Mouse (Mus musculus) embryonic facial prominence, embryonic 14.5 days (tissue): ENCODE results near the gene Ccdc51. TPM values are rescaled to one million over a fixed set of nuclear protein-coding genes. Genes with fewer than 3 reads are reported as not detected.
A peak's percentile ranks its signal among the peaks of the same experiment; 100 is the strongest.

Experiments
- ATAC-seq: fragments of 200-750 bp; cut with Nextera tagmentation; 2 replicates; pipeline ENCODE4 v1.8.0; 2017; ENCODE audit warnings: low read depth, moderate number of reproducible peaks, moderate TSS enrichment
- DNase-seq: peaks from one replicate; pipeline ENCODE4 v3.0.0-alpha.2; 2015; ENCODE audit warnings: low spot score
- H3K27ac ChIP-seq: fragments of 300-500 bp; sonication (generic); replicated peaks from 2 replicates; pipeline ENCODE4 v1.5.1; 2014; ENCODE audit warnings: low read depth, mild to moderate bottlenecking, low read length, moderate library complexity
- H3K27me3 ChIP-seq: fragments of 300-500 bp; sonication (generic); replicated peaks from 2 replicates; pipeline ENCODE4 v1.6.1; 2014; ENCODE audit warnings: low read length; ENCODE audit not compliant: control insufficient read depth, insufficient read depth
- H3K36me3 ChIP-seq: fragments of 300-500 bp; sonication (generic); 2 replicates; pipeline ENCODE4 v1.6.1; 2014; ENCODE audit warnings: low read length, mixed read lengths; ENCODE audit not compliant: control insufficient read depth, insufficient read depth
- H3K4me1 ChIP-seq: fragments of 300-500 bp; sonication (generic); 2 replicates; pipeline ENCODE4 v1.6.1; 2014; ENCODE audit warnings: antibody characterized with exemption, low read length; ENCODE audit not compliant: control insufficient read depth, insufficient read depth
- H3K4me2 ChIP-seq: fragments of 300-500 bp; sonication (generic); 2 replicates; pipeline ENCODE4 v1.6.1; 2014; ENCODE audit warnings: low read depth, mild to moderate bottlenecking, low read length, moderate library complexity, mixed read lengths
- H3K4me3 ChIP-seq: fragments of 300-500 bp; sonication (generic); 2 replicates; pipeline ENCODE4 v1.5.1; 2014; ENCODE audit warnings: low read depth, mild to moderate bottlenecking, low read length
- H3K9ac ChIP-seq: fragments of 300-500 bp; sonication (generic); 2 replicates; pipeline ENCODE4 v1.6.1; 2014; ENCODE audit warnings: low read depth, mild to moderate bottlenecking, low read length, moderate library complexity, mixed read lengths
- H3K9me3 ChIP-seq: fragments of 300-500 bp; sonication (generic); 2 replicates; pipeline ENCODE4 v1.6.1; 2016; ENCODE audit warnings: low read length; ENCODE audit not compliant: control insufficient read depth
- WGBS: fragments of 180-500 bp; shearing (Covaris S2); extraction: QIAGEN DNeasy Blood & Tissue Kit; methylation state at CpG from one replicate; pipeline ENCODE4 v1.1.7; 2014; 5-methylcytosine and 5-hydroxymethylcytosine counted together
- polyA plus RNA-seq: library from polyadenylated mRNA; unstranded; fragments of >200 nt; fragmentation: Nextera tagmentation; extraction: Ambion mirVana; gene quantifications from 2 replicates; pipeline ENCODE4 v1.2.1, GENCODE M21; 2014

Ccdc51 gene
- polyA plus RNA-seq, 1 experiment from 2014 or later, result 11.4 TPM

DNA sequence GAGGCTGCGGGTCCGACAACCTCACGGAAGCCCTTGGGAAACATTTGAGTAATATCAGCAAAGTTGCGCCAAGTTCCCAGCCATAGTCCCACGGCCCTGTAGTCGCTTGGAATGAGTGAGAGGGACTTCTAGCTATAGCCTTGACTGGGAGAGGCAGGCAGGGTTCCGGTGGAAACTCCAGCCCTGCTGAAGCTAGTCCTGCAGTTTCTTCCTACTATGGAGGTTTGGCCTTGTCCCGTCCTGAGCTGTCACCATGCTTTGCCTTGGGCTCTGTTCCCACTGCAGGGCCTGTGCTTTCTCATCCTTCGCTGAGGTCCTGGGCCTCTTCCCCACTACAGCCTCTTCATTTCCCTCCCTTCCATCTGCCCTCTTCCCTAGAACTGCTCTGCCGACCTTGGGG, 33.9 kb downstream of the Ccdc51 start:
- no peak for DNase-seq
- ATAC-seq, result no peak
- H3K9ac ChIP-seq, result no peak overlapping the region
- H3K4me2 ChIP-seq, result no peak overlapping the region
- WGBS, result 90% methylated on average over 10 of the region's 10 CpGs
- no peak overlapping the region for H3K4me3 ChIP-seq
- H3K27ac ChIP-seq, result no peak overlapping the region
- H3K27me3 ChIP-seq, result no peaks in the 10 kb centered on the region
- H3K36me3 ChIP-seq, result peaks cover 78% of the 10 kb centered on the region
- no peaks in the 10 kb centered on the region for H3K9me3 ChIP-seq
- H3K4me1 ChIP-seq, result no peaks in the 10 kb centered on the region

DNA sequence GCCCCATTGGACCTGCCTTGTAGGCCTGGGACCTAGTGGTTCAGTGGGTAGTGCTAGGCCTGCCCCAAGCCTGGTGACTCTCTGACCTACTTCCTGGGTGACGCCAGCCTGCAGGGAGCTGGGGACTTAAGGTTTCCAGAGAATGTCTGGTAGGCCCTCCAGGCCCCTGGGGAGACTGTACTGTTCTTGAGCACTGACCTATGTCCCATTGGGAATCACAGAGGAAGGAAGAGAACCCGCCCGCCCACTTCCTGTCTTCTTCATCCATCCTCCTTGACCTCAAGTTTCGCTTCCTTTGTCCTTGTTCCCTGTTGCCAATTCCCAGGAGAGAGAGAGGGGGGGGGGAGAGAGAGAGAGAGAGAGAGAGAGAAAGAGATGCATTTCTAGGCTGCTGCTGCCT, 35.8 kb downstream of the Ccdc51 start:
- Histone ChIP-seq H3K4me2 (no peak overlapping the region), H3K27ac (no peak overlapping the region), H3K4me3 (no peak overlapping the region), H3K4me1 (no peaks in the 10 kb centered on the region), H3K36me3 (peaks cover 59% of the 10 kb centered on the region), H3K9me3 (no peaks in the 10 kb centered on the region), H3K27me3 (no peaks in the 10 kb centered on the region), H3K9ac (no peak overlapping the region)
- no peak for ATAC-seq
- no peak for DNase-seq
- WGBS, result 83% methylated on average over 4 of the region's 4 CpGs

DNA sequence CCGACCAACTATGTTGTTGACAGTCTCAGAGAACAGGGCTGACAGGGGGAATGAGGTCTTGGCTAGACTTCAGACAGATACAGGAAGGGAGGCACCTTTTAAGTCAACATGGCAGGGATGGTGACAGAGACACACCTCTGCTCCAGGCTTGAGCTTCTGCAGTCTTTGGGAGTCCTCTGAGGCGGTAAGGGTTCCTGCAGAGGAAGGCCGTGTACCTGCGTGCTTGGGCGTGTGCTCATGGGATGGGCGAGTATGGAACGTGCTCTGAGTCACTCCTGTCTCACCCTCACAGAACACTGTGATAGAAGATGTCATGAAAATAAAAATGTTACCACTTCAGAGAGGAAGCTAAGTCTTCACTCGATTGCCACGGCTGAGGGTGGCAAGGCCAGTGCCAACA, 37.3 kb downstream of the Ccdc51 start:
- Histone ChIP-seq H3K9ac (no peak overlapping the region), H3K4me3 (no peak overlapping the region), H3K36me3 (peaks cover 45% of the 10 kb centered on the region), H3K27ac (no peak overlapping the region), H3K4me1 (no peaks in the 10 kb centered on the region), H3K9me3 (no peaks in the 10 kb centered on the region), H3K4me2 (no peak overlapping the region), H3K27me3 (no peaks in the 10 kb centered on the region)
- ATAC-seq (peak; percentile 24; the same call in 1 of the 2 replicates), DNase-seq (peak; percentile 65)
- 86% methylated on average over 9 of the region's 9 CpGs for WGBS

DNA sequence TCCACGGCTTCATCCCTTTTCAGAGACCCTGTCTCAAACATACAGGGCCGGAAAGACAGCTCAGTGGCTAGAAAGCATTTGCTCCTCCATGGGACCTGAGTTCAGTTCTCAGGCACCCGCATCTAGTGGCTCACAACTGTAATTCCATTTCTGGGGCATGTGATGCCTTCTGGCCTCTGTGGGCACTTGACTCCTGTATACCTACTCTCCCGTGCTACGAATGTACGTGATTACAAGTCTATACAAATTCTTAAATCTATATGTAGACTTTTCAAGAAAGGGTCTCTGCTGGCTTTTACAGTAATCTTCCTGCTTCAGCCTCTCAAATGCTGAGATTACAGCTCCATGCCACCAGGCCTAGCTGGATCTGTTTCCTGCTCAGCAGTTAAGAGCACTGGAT, 38.7 kb downstream of the Ccdc51 start:
- 93% methylated on average over 6 of the region's 6 CpGs for WGBS

GRCm38 (mm10) chr9:109122553-109123085, 40.3 kb downstream of the Ccdc51 start:
- Histone ChIP-seq H3K4me2 (no peak overlapping the region), H3K9me3 (no peaks in the 10 kb centered on the region), H3K4me1 (no peaks in the 10 kb centered on the region), H3K27ac (no peak overlapping the region), H3K36me3 (peaks cover 14% of the 10 kb centered on the region), H3K27me3 (no peaks in the 10 kb centered on the region), H3K4me3 (no peak overlapping the region), H3K9ac (no peak overlapping the region)
- peak; percentile 46 for DNase-seq
- WGBS, result 44% methylated on average over 2 of the region's 2 CpGs
- ATAC-seq, result no peak

More for the DNA sequence above, 38.7 kb downstream of the Ccdc51 start:
- peaks cover 31% of the 10 kb centered on the region for H3K36me3 ChIP-seq
- no peak overlapping the region for H3K4me2 ChIP-seq
- H3K4me3 ChIP-seq, result no peak overlapping the region
- no peak for ATAC-seq
- H3K9ac ChIP-seq, result no peak overlapping the region
- no peaks in the 10 kb centered on the region for H3K9me3 ChIP-seq
- H3K27ac ChIP-seq, result no peak overlapping the region
- no peaks in the 10 kb centered on the region for H3K4me1 ChIP-seq
- DNase-seq, result no peak
- H3K27me3 ChIP-seq, result no peaks in the 10 kb centered on the region

GRCm38 (mm10) chr9:109123266-109123665, 41.0 kb downstream of the Ccdc51 start:
- Histone ChIP-seq H3K9ac (no peak overlapping the region), H3K4me1 (no peaks in the 10 kb centered on the region), H3K9me3 (no peaks in the 10 kb centered on the region), H3K27ac (no peak overlapping the region), H3K4me2 (no peak overlapping the region), H3K27me3 (no peaks in the 10 kb centered on the region), H3K4me3 (no peak overlapping the region), H3K36me3 (peaks cover 8% of the 10 kb centered on the region)
- DNase-seq (peak; percentile 16), ATAC-seq (no peak)
- WGBS, result 52% methylated on average over 6 of the region's 6 CpGs

GRCm38 (mm10) chr9:109124164-109124563, 41.9 kb downstream of the Ccdc51 start:
- no peaks in the 10 kb centered on the region for H3K9me3 ChIP-seq
- H3K27me3 ChIP-seq, result no peaks in the 10 kb centered on the region
- no peak overlapping the region for H3K27ac ChIP-seq
- no peak overlapping the region for H3K4me2 ChIP-seq
- DNase-seq (no peak), ATAC-seq (no peak)
- H3K9ac ChIP-seq, result no peak overlapping the region
- WGBS, result 86% methylated on average over 3 of the region's 3 CpGs
- no peaks in the 10 kb centered on the region for H3K36me3 ChIP-seq
- H3K4me1 ChIP-seq, result no peaks in the 10 kb centered on the region
- no peak overlapping the region for H3K4me3 ChIP-seq

DNA sequence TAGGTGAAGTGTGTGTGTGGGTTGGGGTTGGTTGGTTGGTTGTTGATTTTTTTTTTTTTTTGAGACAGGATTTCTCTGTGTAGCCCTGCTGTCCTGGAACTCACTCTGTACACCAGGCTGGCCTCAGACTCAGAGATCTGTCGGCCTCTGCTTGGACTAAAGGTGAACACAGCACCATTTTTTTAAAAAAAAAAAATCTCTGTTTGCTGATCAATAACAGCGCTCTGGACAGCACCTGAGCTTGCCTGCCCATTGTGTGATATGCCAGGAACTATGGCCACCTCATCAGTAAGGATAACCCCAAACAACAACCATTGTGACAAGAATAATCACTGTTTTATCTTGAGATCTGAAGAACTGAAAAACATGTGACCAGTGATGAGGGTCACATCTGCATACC, 42.8 kb downstream of the Ccdc51 start:
- Histone ChIP-seq H3K27me3 (no peaks in the 10 kb centered on the region), H3K9me3 (no peaks in the 10 kb centered on the region), H3K4me1 (no peaks in the 10 kb centered on the region), H3K27ac (no peak overlapping the region), H3K36me3 (no peaks in the 10 kb centered on the region), H3K4me3 (no peak overlapping the region), H3K4me2 (no peak overlapping the region), H3K9ac (no peak overlapping the region)
- WGBS, result 77% methylated on average over 2 of the region's 2 CpGs
- DNase-seq (no peak), ATAC-seq (no peak)

DNA sequence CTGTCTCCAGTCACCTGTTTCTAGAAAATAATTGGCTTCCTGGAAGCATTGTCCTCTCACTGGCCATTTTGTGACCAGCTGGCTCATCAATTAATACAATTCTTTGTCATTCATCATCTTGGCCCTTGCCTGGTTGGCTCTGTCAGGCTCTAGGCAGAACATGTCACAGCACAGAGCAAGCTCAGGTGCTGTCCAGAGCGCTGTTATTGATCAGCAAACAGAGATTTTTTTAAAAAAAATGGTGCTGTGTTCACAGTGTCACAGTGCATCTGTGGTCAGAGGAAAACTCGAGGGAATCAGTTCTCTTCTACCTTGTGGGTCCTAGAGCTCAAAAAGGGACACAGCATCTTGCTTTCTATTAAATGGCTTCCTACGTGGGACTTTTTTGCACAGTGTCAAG, 43.2 kb downstream of the Ccdc51 start:
- H3K4me1 ChIP-seq, result no peaks in the 10 kb centered on the region
- no peaks in the 10 kb centered on the region for H3K36me3 ChIP-seq
- 74% methylated on average over 3 of the region's 3 CpGs for WGBS
- ATAC-seq, result no peak
- no peaks in the 10 kb centered on the region for H3K9me3 ChIP-seq
- H3K27me3 ChIP-seq, result no peaks in the 10 kb centered on the region
- DNase-seq, result no peak
- H3K4me2 ChIP-seq, result no peak overlapping the region
- H3K9ac ChIP-seq, result no peak overlapping the region
- H3K4me3 ChIP-seq, result no peak overlapping the region
- no peak overlapping the region for H3K27ac ChIP-seq
